Mouse (Mus musculus) C2C12 (cell line): ENCODE results near the gene Kif1c. TPM values are rescaled to one million over a fixed set of nuclear protein-coding genes. Genes with fewer than 3 reads are reported as not detected.

Experiments
- H3K27me3 ChIP-seq: one replicate; pipeline ENCODE4 v1.6.1; 2011; ENCODE audit not compliant: control insufficient read depth, insufficient read depth, insufficient read length
- H3K36me3 ChIP-seq: one replicate; pipeline ENCODE4 v1.6.1; 2011; ENCODE audit not compliant: control insufficient read depth, insufficient read depth
- H3K4me3 ChIP-seq: one replicate; pipeline ENCODE4 v1.5.1; 2011; ENCODE audit warnings: mild to moderate bottlenecking, control low read depth; ENCODE audit not compliant: poor library complexity, insufficient read depth, severe bottlenecking
- H3K79me2 ChIP-seq: one replicate; pipeline ENCODE4 v1.6.1; 2011; ENCODE audit not compliant: control insufficient read depth, insufficient read depth
- H3K79me3 ChIP-seq: one replicate; pipeline ENCODE4 v1.6.1; 2011; ENCODE audit warnings: low read depth, control low read depth
- H3ac ChIP-seq: one replicate; pipeline ENCODE3; 2011; ENCODE audit warnings: low read depth; ENCODE audit not compliant: control insufficient read depth, insufficient read length
- CEBPB ChIP-seq: IDR thresholded peaks from one replicate; pipeline ENCODE4 v1.6.1; 2011; ENCODE audit warnings: low read depth, mild to moderate bottlenecking, control low read depth, moderate library complexity
- CTCF ChIP-seq: IDR thresholded peaks from one replicate; pipeline ENCODE4 v1.5.1; 2011; ENCODE audit not compliant: control insufficient read depth, insufficient read depth, insufficient read length
- FOSL1 ChIP-seq: IDR thresholded peaks from one replicate; pipeline ENCODE4 v1.8.0; 2011; ENCODE audit warnings: mild to moderate bottlenecking, low read length; ENCODE audit not compliant: poor library complexity, insufficient read depth, severe bottlenecking
- MAX ChIP-seq: IDR thresholded peaks from one replicate; pipeline ENCODE4 v1.6.1; 2011; ENCODE audit warnings: mild to moderate bottlenecking, control low read depth
- MYOD1 ChIP-seq: IDR thresholded peaks from one replicate; pipeline ENCODE4 v1.6.1; 2011; ENCODE audit warnings: low read depth; ENCODE audit not compliant: control insufficient read depth, insufficient read length
- MYOG ChIP-seq: IDR thresholded peaks from one replicate; pipeline ENCODE4 v1.6.1; 2011; ENCODE audit not compliant: control insufficient read depth, insufficient read length; ENCODE audit errors: extremely low read depth
- USF1 ChIP-seq: IDR thresholded peaks from one replicate; pipeline ENCODE4 v1.6.1; 2011; ENCODE audit warnings: low read depth, mild to moderate bottlenecking, control low read depth, moderate library complexity
- polyA plus RNA-seq: library from polyadenylated mRNA; unstranded; fragments of >200 nt; fragmentation: generic; extraction: Trizol; gene quantifications from one replicate; pipeline ENCODE4 v1.2.1, GENCODE M21; 2012; ENCODE audit warnings: missing spikeins

Gene Kif1c
- polyA plus RNA-seq, 1 experiment = 99.8 TPM

- Histone ChIP-seq H3K27me3 (no peaks in the 10 kb centered on the region), H3K4me3 (no peak overlapping the region), H3K36me3 (no peaks in the 10 kb centered on the region), H3K79me2 (peaks cover 20% of the 10 kb centered on the region), H3K79me3 (peaks cover 17% of the 10 kb centered on the region), H3ac (no peak overlapping the region)
- no peak for TF ChIP-seq MYOD1
- no peak for TF ChIP-seq CEBPB
- TF ChIP-seq CTCF = no peak
- no peak for TF ChIP-seq USF1
- TF ChIP-seq MYOG = no peak
- TF ChIP-seq FOSL1 = no peak
- TF ChIP-seq MAX = no peak
These were observed 3.0 kb upstream of the Kif1c start for GRCm38 (mm10) chr11:70697376-70697775.

GRCm38 (mm10) chr11:70699051-70699450 is 1.3 kb upstream of the Kif1c start:
- Histone ChIP-seq H3K36me3 (peaks cover 3% of the 10 kb centered on the region), H3K27me3 (no peaks in the 10 kb centered on the region), H3K79me3 (peaks cover 22% of the 10 kb centered on the region), H3K79me2 (peaks cover 36% of the 10 kb centered on the region), H3K4me3 (no peak overlapping the region), H3ac (no peak overlapping the region)
- TF ChIP-seq FOSL1 (no peak), CTCF (no peak), USF1 (no peak), MYOG (no peak), MYOD1 (no peak), MAX (no peak)

- H3K79me3 ChIP-seq = peaks cover 22% of the 10 kb centered on the region
- peak overlapping the region; percentile 91 for H3K4me3 ChIP-seq
- H3K27me3 ChIP-seq = no peaks in the 10 kb centered on the region
- peaks cover 17% of the 10 kb centered on the region for H3K36me3 ChIP-seq
- peaks cover 42% of the 10 kb centered on the region for H3K79me2 ChIP-seq
- TF ChIP-seq MAX (peak; percentile 25), FOSL1 (no peak), CTCF (no peak)
- H3ac ChIP-seq = peak overlapping the region; percentile 80
These were observed 265 bp downstream of the Kif1c start for GRCm38 (mm10) chr11:70700613-70701012.

GRCm38 (mm10) chr11:70701221-70701955 is 1.0 kb downstream of the Kif1c start:
- TF ChIP-seq FOSL1 (no peak), MYOG (no peak), CTCF (no peak), MYOD1 (no peak), CEBPB (no peak), MAX (no peak), USF1 (no peak)
- Histone ChIP-seq H3K36me3 (peaks cover 25% of the 10 kb centered on the region), H3K79me3 (peaks cover 22% of the 10 kb centered on the region), H3K79me2 (peaks cover 42% of the 10 kb centered on the region), H3K27me3 (no peaks in the 10 kb centered on the region), H3K4me3 (peak overlapping the region; percentile 91), H3ac (peak overlapping the region; percentile 80)

GRCm38 (mm10) chr11:70701984-70702733 is 1.8 kb downstream of the Kif1c start:
- Histone ChIP-seq H3ac (peak overlapping the region; percentile 37), H3K27me3 (no peaks in the 10 kb centered on the region), H3K79me3 (peaks cover 22% of the 10 kb centered on the region), H3K36me3 (peaks cover 32% of the 10 kb centered on the region), H3K4me3 (peak overlapping the region; percentile 91), H3K79me2 (peaks cover 42% of the 10 kb centered on the region)
- no peak for TF ChIP-seq MAX
- TF ChIP-seq CEBPB = no peak
- TF ChIP-seq MYOG = no peak
- no peak for TF ChIP-seq MYOD1
- no peak for TF ChIP-seq CTCF
- no peak for TF ChIP-seq FOSL1
- no peak for TF ChIP-seq USF1
